Mouse (Mus musculus) left cerebral cortex, postnatal 36 days (tissue): ENCODE measurements around the gene Prss48. TPM values are rescaled to one million over a fixed set of nuclear protein-coding genes. Genes with fewer than 3 reads are reported as not detected.

ENCODE experiments used
- DNase-seq, 2 experiments: peaks; one replicate each; pipeline ENCODE4 v3.0.0; 2021 to 2022; ENCODE audit warnings: low spot score in 2 of 2, mixed read lengths in 1 of 2
- intact Hi-C: fragments of 180-260 bp; cut with DNase I; formaldehyde crosslinking; loops from one replicate; pipeline ENCODE4 v1.15.1; 2025
- total RNA-seq, 2 experiments: library from RNA; stranded (reverse); gene quantifications; 2 replicates each; pipeline ENCODE4 v1.2.3; 2021

The Prss48 gene
- total RNA-seq, 2 experiments from 2014 or later: not detected

GRCm38 (mm10) chr3:85959669-85960068, 42.6 kb downstream of the Prss48 start:
- intact Hi-C loops: no loop called here
- no peak for DNase-seq

- intact Hi-C loops: no loop called here
- no peak for DNase-seq
These were observed 46.6 kb downstream of the Prss48 start for GRCm38 (mm10) chr3:85955704-85956103.

GRCm38 (mm10) chr3:85955269-85955668, 47.0 kb downstream of the Prss48 start:
- DNase-seq: no peak
- intact Hi-C loops: no loop called here

- intact Hi-C loops: no loop called here
These were observed 49.5 kb downstream of the Prss48 start for GRCm38 (mm10) chr3:85952696-85953283.

GRCm38 (mm10) chr3:85950914-85951313, 51.4 kb downstream of the Prss48 start:
- no peak for DNase-seq
- intact Hi-C loops: no loop called here

More at GRCm38 (mm10) chr3:85952696-85953283, 49.5 kb downstream of the Prss48 start:
- no peak for DNase-seq

Other genes with a start within 250 kb of the Prss48 start
- gene Fam160a1, start 185.2 kb downstream of the Prss48 start, total RNA-seq: 1 to 10 TPM; 4.3 to 5.0 TPM
- gene Glt28d2, start 115.0 kb downstream of the Prss48 start, total RNA-seq: under 1 TPM; 0.47 to 0.70 TPM
- 1 to 10 TPM in 1 of 2 experiments, under 1 TPM in 1; 0.66 to 1.3 TPM for gene Gm37240, start 115.0 kb downstream of the Prss48 start, total RNA-seq
- 10 to 100 TPM; 17.1 to 17.3 TPM for gene Sh3d19, start 31.4 kb downstream of the Prss48 start, total RNA-seq
- gene Rps3a1, start 140.2 kb upstream of the Prss48 start, total RNA-seq: 100 to 1,000 TPM; 339 to 380 TPM
- gene Lrba, start 222.2 kb upstream of the Prss48 start, total RNA-seq: 10 to 100 TPM; 26.9 to 33.0 TPM